7 mouse cellular contexts compared by ENCODE assay signal in genomic region chr17:24706982-24707800, GRCm38 (mm10). TPM values are rescaled to one million over a fixed set of nuclear protein-coding genes. Genes with fewer than 3 reads are reported as not detected.
DNase-seq lines count a peak whose midpoint lies in the region; ATAC-seq lines count a peak whose summit lies in the region.

Gene Tbl3, minus strand, starts transcription at chr17:24707660.

- peak; percentile 96 for DNase-seq in adrenal gland, postnatal 14 days
- peak; percentile 97 for DNase-seq in embryonic facial prominence, embryonic 11.5 days (ENCODE audit: low spot score)
- DNase-seq in heart, adult 11 months, result peak; percentile 99
- peak; percentile 97 for DNase-seq in kidney, adult 18-20 months
- peak; percentile 98 for DNase-seq in limb, embryonic 11.5 days (ENCODE audit: low spot score)
- peak; percentile 98 for DNase-seq in midbrain, embryonic 14.5 days
- DNase-seq in spleen, adult 18-20 months, result peak; percentile 79 to 91

- 3% methylated on average over 32 of the region's 32 CpGs for WGBS in embryonic facial prominence, embryonic 11.5 days
- 4% methylated on average over 32 of the region's 32 CpGs for WGBS in limb, embryonic 11.5 days
- 4% methylated on average over 32 of the region's 32 CpGs for WGBS in midbrain, embryonic 14.5 days

- H3K4me1 ChIP-seq in embryonic facial prominence, embryonic 11.5 days (ENCODE audit: control insufficient read depth, insufficient read depth, low read length), result no peaks in the 10 kb centered on the region
- peaks cover 10% of the 10 kb centered on the region for H3K4me1 ChIP-seq in limb, embryonic 11.5 days (ENCODE audit: control insufficient read depth, insufficient read depth, low read length)
- peaks cover 10% of the 10 kb centered on the region; the same call in 1 of the 2 replicates for H3K4me1 ChIP-seq in midbrain, embryonic 14.5 days (ENCODE audit: control insufficient read depth, insufficient read depth, low read length)

- ATAC-seq in embryonic facial prominence, embryonic 11.5 days (replicated peaks; ENCODE audit: insufficient number of reproducible peaks, low FRiP score, low TSS enrichment, low read depth), result peak; percentile 71
- ATAC-seq in limb, embryonic 11.5 days (ENCODE audit: insufficient number of reproducible peaks, low FRiP score, low TSS enrichment, low read depth), result peak; percentile 83
- peak; percentile 87 for ATAC-seq in midbrain, embryonic 14.5 days (ENCODE audit: low FRiP score, low TSS enrichment)

- H3K4me2 ChIP-seq in embryonic facial prominence, embryonic 11.5 days (ENCODE audit: low read depth, low read length), result peak within 1 kb of the TSS; percentile 72
- peak within 1 kb of the TSS; percentile 80 for H3K4me2 ChIP-seq in limb, embryonic 11.5 days (ENCODE audit: low read depth, severe bottlenecking)
- H3K4me2 ChIP-seq in midbrain, embryonic 14.5 days (ENCODE audit: low read length), result peak within 1 kb of the TSS; percentile 77

- H3K9me3 ChIP-seq in embryonic facial prominence, embryonic 11.5 days (replicated peaks; ENCODE audit: control insufficient read depth, low read length), result no peaks in the 10 kb centered on the region
- H3K9me3 ChIP-seq in limb, embryonic 11.5 days (ENCODE audit: control insufficient read depth, low read length), result no peaks in the 10 kb centered on the region
- no peaks in the 10 kb centered on the region for H3K9me3 ChIP-seq in midbrain, embryonic 14.5 days (ENCODE audit: control insufficient read depth, low read length)

- no peaks in the 10 kb centered on the region for H3K27me3 ChIP-seq in embryonic facial prominence, embryonic 11.5 days (ENCODE audit: control insufficient read depth, insufficient read depth, low read length)
- H3K27me3 ChIP-seq in limb, embryonic 11.5 days (ENCODE audit: control insufficient read depth, insufficient read depth, low read length), result no peaks in the 10 kb centered on the region
- no peaks in the 10 kb centered on the region for H3K27me3 ChIP-seq in midbrain, embryonic 14.5 days (ENCODE audit: control insufficient read depth, insufficient read depth, low read length)

- H3K27ac ChIP-seq in embryonic facial prominence, embryonic 11.5 days (replicated peaks; ENCODE audit: low read depth, low read length), result no peak within 1 kb of the TSS
- no peak within 1 kb of the TSS; the same call in 1 of the 2 replicates for H3K27ac ChIP-seq in limb, embryonic 11.5 days (replicated peaks; ENCODE audit: low read depth, low read length)
- H3K27ac ChIP-seq in midbrain, embryonic 14.5 days (replicated peaks; ENCODE audit: low read depth, low read length), result peak within 1 kb of the TSS; percentile 77

- H3K4me3 ChIP-seq in embryonic facial prominence, embryonic 11.5 days (ENCODE audit: low read depth, low read length), result peak within 1 kb of the TSS; percentile 56
- H3K4me3 ChIP-seq in limb, embryonic 11.5 days (ENCODE audit: low read depth, low read length), result peak within 1 kb of the TSS; percentile 81
- H3K4me3 ChIP-seq in midbrain, embryonic 14.5 days (replicated peaks; ENCODE audit: low read depth, low read length), result peak within 1 kb of the TSS; percentile 68

- peaks cover 4% of the 10 kb centered on the region for H3K36me3 ChIP-seq in embryonic facial prominence, embryonic 11.5 days (replicated peaks; ENCODE audit: control insufficient read depth, insufficient read depth, low read depth, low read length)
- peaks cover 20% of the 10 kb centered on the region for H3K36me3 ChIP-seq in limb, embryonic 11.5 days (ENCODE audit: control insufficient read depth, insufficient read depth, low read length)
- peaks cover 29% of the 10 kb centered on the region for H3K36me3 ChIP-seq in midbrain, embryonic 14.5 days (ENCODE audit: control insufficient read depth, insufficient read depth, low read length)

- peak within 1 kb of the TSS; percentile 67 for H3K9ac ChIP-seq in embryonic facial prominence, embryonic 11.5 days (replicated peaks; ENCODE audit: low read length)
- peak within 1 kb of the TSS; percentile 76 for H3K9ac ChIP-seq in limb, embryonic 11.5 days (ENCODE audit: low read length)
- H3K9ac ChIP-seq in midbrain, embryonic 14.5 days (replicated peaks; ENCODE audit: low read length), result peak within 1 kb of the TSS; percentile 58

RNA-seq across cellular contexts. Expression of gene Tbl3, which starts in this region (rescaled TPM):
- 35.8 and 41.2 TPM in 2 replicates for total RNA-seq in adrenal gland, postnatal 14 days (2021)
- polyA plus RNA-seq in embryonic facial prominence, embryonic 11.5 days (2014; fragmentation: Nextera tagmentation; extraction: Ambion mirVana), result 96.3 and 102 TPM in 2 replicates
- 120 and 121 TPM in 2 replicates for polyA plus RNA-seq in limb, embryonic 11.5 days (2014; fragmentation: Nextera tagmentation; extraction: Ambion mirVana)
- 68.0 and 73.0 TPM in 2 replicates for polyA plus RNA-seq in midbrain, embryonic 14.5 days (2014; fragmentation: Nextera tagmentation; extraction: Ambion mirVana)
